Mouse (Mus musculus): Measurements from ENCODE around the gene Ube2u. TPM values are rescaled to one million over a fixed set of nuclear protein-coding genes. Genes with fewer than 3 reads are reported as not detected.

Ube2u gene
- polyA plus RNA-seq, 1 experiment from 2014 or later = 1.3 TPM

DNA sequence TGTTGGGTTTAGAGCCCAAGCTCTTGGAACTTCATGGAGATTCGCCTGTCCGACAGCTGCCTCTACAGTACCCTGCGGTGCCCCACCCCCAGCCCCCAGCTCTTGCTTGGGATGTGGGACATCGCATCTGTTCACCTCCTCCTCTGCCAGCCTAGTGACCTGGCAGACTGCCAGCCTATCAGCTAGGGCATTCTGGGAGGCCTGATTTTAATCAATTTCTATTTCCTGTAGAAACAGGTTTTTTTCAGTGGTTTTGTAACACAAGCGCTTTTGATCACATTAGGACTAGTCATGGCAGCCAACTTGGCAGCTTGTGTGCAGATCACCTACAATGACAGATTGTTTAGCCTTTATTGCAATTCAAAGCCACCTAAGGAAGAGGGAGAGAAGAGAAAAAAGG is 118.0 kb downstream of the Ube2u start:
- WGBS = 84% methylated on average over 5 of the region's 5 CpGs
- Histone ChIP-seq H3K36me3 (ENCODE audit: control insufficient read depth, insufficient read depth, low read length) (no peaks in the 10 kb centered on the region), H3K9ac (ENCODE audit: low read depth, low read length) (no peak overlapping the region), H3K4me3 (ENCODE audit: low read length) (no peak overlapping the region), H3K27ac (ENCODE audit: low read depth, low read length) (no peak overlapping the region), H3K4me2 (replicated peaks; ENCODE audit: low read depth, low read length) (no peak overlapping the region), H3K4me1 (ENCODE audit: control insufficient read depth, insufficient read depth, low read length) (no peaks in the 10 kb centered on the region), H3K9me3 (ENCODE audit: control insufficient read depth, low read length) (no peaks in the 10 kb centered on the region), H3K27me3 (ENCODE audit: control insufficient read depth, insufficient read depth, low read length) (no peaks in the 10 kb centered on the region)
- no peak for ATAC-seq (ENCODE audit: low FRiP score, low TSS enrichment)

DNA sequence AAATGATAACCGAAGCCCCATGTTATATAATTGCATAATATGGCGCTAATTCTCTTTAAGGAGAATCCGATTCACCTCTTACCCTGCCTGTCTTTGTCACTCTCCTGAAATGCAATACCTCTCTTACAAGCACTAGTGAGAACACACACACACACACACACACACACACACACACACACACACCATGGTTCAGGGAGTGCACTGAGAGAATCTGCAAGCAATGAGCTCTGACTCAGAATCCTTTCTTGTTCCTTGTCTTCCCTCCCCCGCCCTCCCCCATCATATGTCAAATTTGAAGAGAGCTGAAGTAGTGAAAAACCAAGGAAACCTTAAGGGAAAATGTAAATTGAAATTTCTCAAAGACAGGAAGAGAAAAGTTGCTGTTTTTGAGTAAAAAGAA is 118.4 kb downstream of the Ube2u start:
- Histone ChIP-seq H3K9me3 (ENCODE audit: control insufficient read depth, low read length) (no peaks in the 10 kb centered on the region), H3K27me3 (ENCODE audit: control insufficient read depth, insufficient read depth, low read length) (no peaks in the 10 kb centered on the region), H3K4me2 (replicated peaks; ENCODE audit: low read depth, low read length) (no peak overlapping the region), H3K4me1 (ENCODE audit: control insufficient read depth, insufficient read depth, low read length) (no peaks in the 10 kb centered on the region), H3K9ac (ENCODE audit: low read depth, low read length) (no peak overlapping the region), H3K27ac (ENCODE audit: low read depth, low read length) (no peak overlapping the region; the same call in 1 of the 2 replicates), H3K36me3 (ENCODE audit: control insufficient read depth, insufficient read depth, low read length) (no peaks in the 10 kb centered on the region), H3K4me3 (ENCODE audit: low read length) (no peak overlapping the region)
- ATAC-seq (ENCODE audit: low FRiP score, low TSS enrichment) = no peak
- WGBS = 73% methylated on average over 4 of the region's 4 CpGs
